In genomic region chr16:45437230-45437739, GRCm38 (mm10) we compare ENCODE assay signal across 25 mouse cellular contexts. TPM values are rescaled to one million over a fixed set of nuclear protein-coding genes. Genes with fewer than 3 reads are reported as not detected.
A peak's percentile ranks its signal among the peaks of the same experiment; 100 is the strongest.
DNase-seq lines count a peak whose midpoint lies in the region; ATAC-seq and TF ChIP-seq lines count a peak whose summit lies in the region.
"Had no signal": no experiment of that assay in that cellular context is flagged by ENCODE, and none has a peak within 500 bp of the region (broad histone marks: within the 10 kb centered on the region; RNA-seq: fewer than 3 reads in every experiment).

No protein-coding gene starts in this region.

- no peaks in the 10 kb centered on the region for H3K27me3 ChIP-seq in forebrain, embryonic 12.5 days
- no peaks in the 10 kb centered on the region for H3K27me3 ChIP-seq in forebrain, postnatal 0 days (ENCODE audit: insufficient read depth, low read length)
- H3K27me3 ChIP-seq in intestine, embryonic 15.5 days (replicated peaks), result no peaks in the 10 kb centered on the region
- no peaks in the 10 kb centered on the region for H3K27me3 ChIP-seq in intestine, postnatal 0 days (replicated peaks; ENCODE audit: control insufficient read depth, insufficient read depth, low read length)
- H3K27me3 ChIP-seq in midbrain, embryonic 11.5 days (ENCODE audit: control insufficient read depth, insufficient read depth, low read length), result no peaks in the 10 kb centered on the region
- no peaks in the 10 kb centered on the region for H3K27me3 ChIP-seq in midbrain, postnatal 0 days (ENCODE audit: insufficient read depth, low read length)
- no peaks in the 10 kb centered on the region for H3K27me3 ChIP-seq in embryonic facial prominence, embryonic 15.5 days
- H3K27me3 ChIP-seq in liver, embryonic 12.5 days (replicated peaks), result no peaks in the 10 kb centered on the region

- 0 out of 2 replicates have a peak, but pooled peaks have one; percentile 20 for ATAC-seq in forebrain, embryonic 12.5 days (ENCODE audit: low FRiP score)
- no peak for ATAC-seq in forebrain, postnatal 0 days
- ATAC-seq in intestine, embryonic 15.5 days, result 0 out of 2 replicates have a peak, but pooled peaks have one; percentile 17
- no peak for ATAC-seq in intestine, postnatal 0 days
- peak; percentile 33; the same call in 1 of the 2 replicates for ATAC-seq in midbrain, embryonic 11.5 days (ENCODE audit: low FRiP score)
- no peak for ATAC-seq in midbrain, postnatal 0 days (ENCODE audit: low FRiP score)
- peak; percentile 34; the same call in 1 of the 2 replicates for ATAC-seq in embryonic facial prominence, embryonic 15.5 days (ENCODE audit: insufficient number of reproducible peaks, low FRiP score, low TSS enrichment, low read depth)
- no peak for ATAC-seq in liver, embryonic 12.5 days
- ATAC-seq: forebrain, embryonic 16.5 days had no signal

- no peak overlapping the region for H3K27ac ChIP-seq in forebrain, embryonic 12.5 days
- no peak overlapping the region for H3K27ac ChIP-seq in forebrain, postnatal 0 days (ENCODE audit: low read depth, low read length)
- H3K27ac ChIP-seq in intestine, embryonic 15.5 days, result no peak overlapping the region
- no peak overlapping the region for H3K27ac ChIP-seq in intestine, postnatal 0 days (ENCODE audit: low read depth, low read length)
- H3K27ac ChIP-seq in midbrain, embryonic 11.5 days (ENCODE audit: low read depth, low read length), result no peak overlapping the region
- no peak overlapping the region for H3K27ac ChIP-seq in midbrain, postnatal 0 days (ENCODE audit: low read depth, low read length)
- H3K27ac ChIP-seq in embryonic facial prominence, embryonic 15.5 days (replicated peaks), result no peak overlapping the region
- no peak overlapping the region for H3K27ac ChIP-seq in liver, embryonic 12.5 days
- H3K27ac ChIP-seq: liver, embryonic 14.5 days; midbrain, embryonic 10.5 days had no signal

- no peak for DNase-seq in forebrain, postnatal 0 days
- no peak for DNase-seq in midbrain, embryonic 11.5 days (ENCODE audit: low spot score, missing footprints)
- DNase-seq in midbrain, postnatal 0 days (ENCODE audit: low spot score), result no peak
- DNase-seq: adrenal gland, postnatal 14 days; cerebellum, adult 2 months; cerebellum, postnatal 36 days; embryo, embryonic 11 days; gastrocnemius, postnatal 14 days; heart, adult 18-20 months; kidney, adult 8-10 months; kidney, postnatal 4 days; lung, embryonic 14.5 days; right cerebral cortex, postnatal 4 days had no signal

- no peaks in the 10 kb centered on the region for H3K36me3 ChIP-seq in forebrain, embryonic 12.5 days (replicated peaks)
- H3K36me3 ChIP-seq in forebrain, postnatal 0 days (ENCODE audit: insufficient read depth), result no peaks in the 10 kb centered on the region
- H3K36me3 ChIP-seq in intestine, embryonic 15.5 days, result no peaks in the 10 kb centered on the region
- no peaks in the 10 kb centered on the region; the same call in 1 of the 2 replicates for H3K36me3 ChIP-seq in intestine, postnatal 0 days (ENCODE audit: control insufficient read depth, insufficient read depth)
- no peaks in the 10 kb centered on the region for H3K36me3 ChIP-seq in midbrain, embryonic 11.5 days (ENCODE audit: control insufficient read depth, insufficient read depth, low read length)
- H3K36me3 ChIP-seq in midbrain, postnatal 0 days (ENCODE audit: insufficient read depth, low read length), result no peaks in the 10 kb centered on the region
- H3K36me3 ChIP-seq in embryonic facial prominence, embryonic 15.5 days, result no peaks in the 10 kb centered on the region
- H3K36me3 ChIP-seq in liver, embryonic 12.5 days, result no peaks in the 10 kb centered on the region
- H3K36me3 ChIP-seq: midbrain, embryonic 10.5 days had no signal

- no peak overlapping the region for H3K9ac ChIP-seq in forebrain, embryonic 12.5 days
- H3K9ac ChIP-seq in forebrain, postnatal 0 days, result no peak overlapping the region
- H3K9ac ChIP-seq in intestine, embryonic 15.5 days, result no peak overlapping the region
- no peak overlapping the region for H3K9ac ChIP-seq in intestine, postnatal 0 days (ENCODE audit: low read depth, low read length)
- H3K9ac ChIP-seq in midbrain, embryonic 11.5 days (ENCODE audit: low read length), result no peak overlapping the region
- no peak overlapping the region for H3K9ac ChIP-seq in midbrain, postnatal 0 days (replicated peaks; ENCODE audit: low read length, poor library complexity, severe bottlenecking)
- no peak overlapping the region for H3K9ac ChIP-seq in embryonic facial prominence, embryonic 15.5 days
- no peak overlapping the region for H3K9ac ChIP-seq in liver, embryonic 12.5 days
- H3K9ac ChIP-seq: liver, embryonic 14.5 days; lung, embryonic 14.5 days had no signal

- H3K4me1 ChIP-seq in forebrain, embryonic 12.5 days, result no peaks in the 10 kb centered on the region
- no peaks in the 10 kb centered on the region for H3K4me1 ChIP-seq in forebrain, postnatal 0 days (ENCODE audit: insufficient read depth)
- no peaks in the 10 kb centered on the region for H3K4me1 ChIP-seq in intestine, embryonic 15.5 days (replicated peaks)
- no peaks in the 10 kb centered on the region for H3K4me1 ChIP-seq in intestine, postnatal 0 days (replicated peaks; ENCODE audit: control insufficient read depth, insufficient read depth, low read length)
- H3K4me1 ChIP-seq in midbrain, embryonic 11.5 days (ENCODE audit: control insufficient read depth, insufficient read depth, low read length), result no peaks in the 10 kb centered on the region
- H3K4me1 ChIP-seq in midbrain, postnatal 0 days (ENCODE audit: insufficient read depth, low read length), result no peaks in the 10 kb centered on the region
- H3K4me1 ChIP-seq in embryonic facial prominence, embryonic 15.5 days, result no peaks in the 10 kb centered on the region
- no peaks in the 10 kb centered on the region for H3K4me1 ChIP-seq in liver, embryonic 12.5 days
- H3K4me1 ChIP-seq: midbrain, embryonic 10.5 days had no signal

- no peak overlapping the region for H3K4me2 ChIP-seq in forebrain, embryonic 12.5 days
- no peak overlapping the region for H3K4me2 ChIP-seq in forebrain, postnatal 0 days (ENCODE audit: low read depth)
- no peak overlapping the region for H3K4me2 ChIP-seq in intestine, embryonic 15.5 days (replicated peaks)
- H3K4me2 ChIP-seq in intestine, postnatal 0 days (replicated peaks; ENCODE audit: low read depth), result no peak overlapping the region
- H3K4me2 ChIP-seq in midbrain, embryonic 11.5 days, result no peak overlapping the region
- H3K4me2 ChIP-seq in midbrain, postnatal 0 days (ENCODE audit: low read depth, low read length, poor library complexity, severe bottlenecking), result no peak overlapping the region
- no peak overlapping the region for H3K4me2 ChIP-seq in embryonic facial prominence, embryonic 15.5 days (replicated peaks)
- no peak overlapping the region for H3K4me2 ChIP-seq in liver, embryonic 12.5 days
- H3K4me2 ChIP-seq: lung, embryonic 14.5 days had no signal

- no peak overlapping the region for H3K4me3 ChIP-seq in forebrain, embryonic 12.5 days (replicated peaks)
- H3K4me3 ChIP-seq in forebrain, postnatal 0 days (ENCODE audit: low read depth, low read length), result no peak overlapping the region
- H3K4me3 ChIP-seq in intestine, embryonic 15.5 days (replicated peaks), result no peak overlapping the region
- H3K4me3 ChIP-seq in intestine, postnatal 0 days (ENCODE audit: low read depth, low read length), result no peak overlapping the region
- no peak overlapping the region for H3K4me3 ChIP-seq in midbrain, embryonic 11.5 days (ENCODE audit: low read depth, low read length)
- H3K4me3 ChIP-seq in midbrain, postnatal 0 days (ENCODE audit: low read depth, low read length), result no peak overlapping the region
- H3K4me3 ChIP-seq in embryonic facial prominence, embryonic 15.5 days (replicated peaks), result no peak overlapping the region
- H3K4me3 ChIP-seq in liver, embryonic 12.5 days, result no peak overlapping the region
- H3K4me3 ChIP-seq: midbrain, embryonic 10.5 days had no signal

- H3K9me3 ChIP-seq in forebrain, embryonic 12.5 days, result no peaks in the 10 kb centered on the region
- no peaks in the 10 kb centered on the region for H3K9me3 ChIP-seq in forebrain, postnatal 0 days (ENCODE audit: low read length)
- H3K9me3 ChIP-seq in intestine, embryonic 15.5 days, result no peaks in the 10 kb centered on the region
- no peaks in the 10 kb centered on the region for H3K9me3 ChIP-seq in intestine, postnatal 0 days (ENCODE audit: control insufficient read depth)
- H3K9me3 ChIP-seq in midbrain, embryonic 11.5 days (ENCODE audit: control insufficient read depth, low read length), result no peaks in the 10 kb centered on the region
- H3K9me3 ChIP-seq in midbrain, postnatal 0 days (ENCODE audit: low read length), result no peaks in the 10 kb centered on the region
- no peaks in the 10 kb centered on the region for H3K9me3 ChIP-seq in embryonic facial prominence, embryonic 15.5 days (replicated peaks)
- H3K9me3 ChIP-seq in liver, embryonic 12.5 days (replicated peaks), result no peaks in the 10 kb centered on the region
- H3K9me3 ChIP-seq: midbrain, embryonic 10.5 days had no signal

- TF ChIP-seq CTCF in forebrain, postnatal 0 days (IDR thresholded peaks at IDR 0.05; ENCODE audit: low read depth), result no peak
- TF ChIP-seq CTCF in intestine, postnatal 0 days (IDR thresholded peaks at IDR 0.05; ENCODE audit: low read depth), result no peak
- no peak for TF ChIP-seq CTCF in midbrain, postnatal 0 days (IDR thresholded peaks at IDR 0.05)

- WGBS in forebrain, embryonic 12.5 days, result 89% methylated on average over 1 of the region's 1 CpGs
- WGBS in forebrain, postnatal 0 days, result 90% methylated on average over 1 of the region's 1 CpGs
- 93% methylated on average over 1 of the region's 1 CpGs for WGBS in intestine, embryonic 15.5 days
- 89% methylated on average over 1 of the region's 1 CpGs for WGBS in intestine, postnatal 0 days
- WGBS in midbrain, embryonic 11.5 days, result 85% methylated on average over 1 of the region's 1 CpGs
- WGBS in midbrain, postnatal 0 days, result 92% methylated on average over 1 of the region's 1 CpGs
- WGBS in embryonic facial prominence, embryonic 15.5 days, result 70% methylated on average over 1 of the region's 1 CpGs
- 56% methylated on average over 1 of the region's 1 CpGs for WGBS in liver, embryonic 12.5 days (ENCODE audit: insufficient replicate concordance)

RNA-seq across cellular contexts. Expression of gene Cd200, which starts 28.4 kb away (rescaled TPM):
- 58.9 and 62.0 TPM in 2 replicates for polyA plus RNA-seq in forebrain, embryonic 12.5 days (2016; fragmentation: Nextera tagmentation; extraction: Ambion mirVana)
- total RNA-seq in forebrain, postnatal 0 days (2014; rRNA removed), result 312 and 318 TPM in 2 replicates
- polyA plus RNA-seq in forebrain, postnatal 0 days (2015; fragmentation: Nextera tagmentation; extraction: Ambion mirVana), result 433 and 445 TPM in 2 replicates
- 36.5 and 37.4 TPM in 2 replicates for polyA plus RNA-seq in intestine, embryonic 15.5 days (2015; fragmentation: Nextera tagmentation; extraction: Ambion mirVana)
- polyA plus RNA-seq in intestine, postnatal 0 days (2015; fragmentation: Nextera tagmentation; extraction: Ambion mirVana), result 108 and 114 TPM in 2 replicates
- 50.4 and 59.1 TPM in 2 replicates for polyA plus RNA-seq in midbrain, embryonic 11.5 days (2014; fragmentation: Nextera tagmentation; extraction: Ambion mirVana)
- total RNA-seq in midbrain, postnatal 0 days (2014; rRNA removed), result 272 and 340 TPM in 2 replicates
- 503 and 514 TPM in 2 replicates for polyA plus RNA-seq in midbrain, postnatal 0 days (2015; fragmentation: Nextera tagmentation; extraction: Ambion mirVana)
- polyA plus RNA-seq in embryonic facial prominence, embryonic 15.5 days (2015; fragmentation: Nextera tagmentation; extraction: Ambion mirVana), result 50.0 and 51.7 TPM in 2 replicates
- polyA plus RNA-seq in liver, embryonic 12.5 days (2016; fragmentation: Nextera tagmentation; extraction: Ambion mirVana), result 0.53 and 0.79 TPM in 2 replicates

RNA-seq across cellular contexts. Expression of gene Gm609, which starts 55.5 kb away (rescaled TPM):
- not detected in 2 replicates for polyA plus RNA-seq in forebrain, embryonic 12.5 days (2016; fragmentation: Nextera tagmentation; extraction: Ambion mirVana)
- not detected in 2 replicates for total RNA-seq in forebrain, postnatal 0 days (2014; rRNA removed)
- not detected in 2 replicates for polyA plus RNA-seq in forebrain, postnatal 0 days (2015; fragmentation: Nextera tagmentation; extraction: Ambion mirVana)
- 2.2 and 2.7 TPM in 2 replicates for polyA plus RNA-seq in intestine, embryonic 15.5 days (2015; fragmentation: Nextera tagmentation; extraction: Ambion mirVana)
- polyA plus RNA-seq in intestine, postnatal 0 days (2015; fragmentation: Nextera tagmentation; extraction: Ambion mirVana), result 1.6 and 1.9 TPM in 2 replicates
- not detected in 2 replicates for polyA plus RNA-seq in midbrain, embryonic 11.5 days (2014; fragmentation: Nextera tagmentation; extraction: Ambion mirVana)
- total RNA-seq in midbrain, postnatal 0 days (2014; rRNA removed), result not detected in 2 replicates
- polyA plus RNA-seq in midbrain, postnatal 0 days (2015; fragmentation: Nextera tagmentation; extraction: Ambion mirVana), result not detected in 2 replicates
- not detected in 2 replicates for polyA plus RNA-seq in embryonic facial prominence, embryonic 15.5 days (2015; fragmentation: Nextera tagmentation; extraction: Ambion mirVana)
- polyA plus RNA-seq in liver, embryonic 12.5 days (2016; fragmentation: Nextera tagmentation; extraction: Ambion mirVana), result not detected in 2 replicates
- total RNA-seq: gastrocnemius, postnatal 14 days; heart, adult 18-20 months; hematopoietic stem cell, adult 5-6 weeks had no signal
- polyA plus RNA-seq: forebrain, embryonic 16.5 days; heart, embryonic 14.5 days; limb, embryonic 14.5 days; lung, embryonic 14.5 days; midbrain, embryonic 10.5 days; neural tube, embryonic 11.5 days had no signal

Comparison
In these comparisons a context has a peak if more than half of its experiments do, and no peak if none do; other contexts are left out.
1. ATAC-seq: peak in forebrain, embryonic 12.5 days (single experiment), intestine, embryonic 15.5 days (single experiment), midbrain, embryonic 11.5 days (single experiment) and embryonic facial prominence, embryonic 15.5 days (single experiment); none in forebrain, postnatal 0 days (single experiment), intestine, postnatal 0 days (single experiment), midbrain, postnatal 0 days (single experiment) and liver, embryonic 12.5 days (single experiment).
2. RNA of gene Cd200, which starts 28.4 kb away (polyA plus RNA-seq): 503 to 514 TPM in midbrain, postnatal 0 days, 433 to 445 TPM in forebrain, postnatal 0 days, 108 to 114 TPM in intestine, postnatal 0 days, 58.9 to 62.0 TPM in forebrain, embryonic 12.5 days, 50.4 to 59.1 TPM in midbrain, embryonic 11.5 days, 50.0 to 51.7 TPM in embryonic facial prominence, embryonic 15.5 days and 36.5 to 37.4 TPM in intestine, embryonic 15.5 days; 0.53 to 0.79 TPM in liver, embryonic 12.5 days; every median in the first group is over 10 times any median in the second.